ENCODE assay signal across 21 mouse cellular contexts in genomic region chr17:68223170-68223569, GRCm38 (mm10). TPM values are rescaled to one million over a fixed set of nuclear protein-coding genes. Genes with fewer than 3 reads are reported as not detected.
"Had no signal": no experiment of that assay in that cellular context is flagged by ENCODE, and none has a peak within 500 bp of the region (broad histone marks: within the 10 kb centered on the region; RNA-seq: fewer than 3 reads in every experiment).

No protein-coding gene starts in this region.

- ATAC-seq: lung, postnatal 0 days; midbrain, embryonic 13.5 days; midbrain, embryonic 15.5 days had no signal

- H3K27ac ChIP-seq: liver, embryonic 14.5 days; lung, embryonic 15.5 days; macrophage; midbrain, embryonic 13.5 days; midbrain, embryonic 15.5 days; neural tube, embryonic 12.5 days; stomach, embryonic 15.5 days; stomach, postnatal 0 days had no signal

- H3K4me3 ChIP-seq: lung, embryonic 15.5 days; megakaryocyte, embryonic 14.5 days; midbrain, embryonic 13.5 days; midbrain, embryonic 15.5 days; neural tube, embryonic 12.5 days; stomach, embryonic 15.5 days had no signal

- H3K36me3 ChIP-seq: lung, embryonic 15.5 days; midbrain, embryonic 13.5 days; midbrain, embryonic 15.5 days; neural tube, embryonic 12.5 days; stomach, embryonic 15.5 days had no signal

- H3K4me2 ChIP-seq: lung, embryonic 15.5 days; midbrain, embryonic 13.5 days; midbrain, embryonic 15.5 days; neural tube, embryonic 12.5 days; stomach, embryonic 15.5 days had no signal

- H3K4me1 ChIP-seq: lung, embryonic 15.5 days; megakaryocyte, embryonic 14.5 days; midbrain, embryonic 13.5 days; midbrain, embryonic 15.5 days; neural tube, embryonic 12.5 days; stomach, embryonic 15.5 days had no signal

- H3K27me3 ChIP-seq: lung, embryonic 15.5 days; megakaryocyte, embryonic 14.5 days; midbrain, embryonic 13.5 days; midbrain, embryonic 15.5 days; neural tube, embryonic 12.5 days; stomach, embryonic 15.5 days had no signal

- H3K9me3 ChIP-seq: lung, embryonic 15.5 days; midbrain, embryonic 13.5 days; midbrain, embryonic 15.5 days; stomach, embryonic 15.5 days had no signal

- DNase-seq: lung, adult 2 months; lung, postnatal 14 days; lung, postnatal 36 days; right cerebral cortex, postnatal 14 days; thymus, adult 2 months; thymus, postnatal 25 days; thymus, postnatal 4 days had no signal

- H3K9ac ChIP-seq: liver, embryonic 14.5 days; lung, embryonic 15.5 days; midbrain, embryonic 13.5 days; midbrain, embryonic 15.5 days; neural tube, embryonic 12.5 days; stomach, embryonic 15.5 days had no signal

RNA-seq across cellular contexts. Expression of gene L3mbtl4, which starts 50.4 kb away (rescaled TPM):
- total RNA-seq: monocyte, adult 5-6 weeks; neutrophil, adult 5-6 weeks had no signal
- polyA plus RNA-seq: liver, embryonic 14.5 days; liver, embryonic 16.5 days; lung, adult 2 months; macrophage; spleen, adult 2 months; stomach, postnatal 0 days; thymus, adult 2 months had no signal
